ENCODE assay signal across 16 mouse cellular contexts in genomic region chr16:37516376-37516993, GRCm38 (mm10).
"Had no signal": no experiment of that assay in that cellular context is flagged by ENCODE, and none has a peak within 500 bp of the region (broad histone marks: within the 10 kb centered on the region; RNA-seq: fewer than 3 reads in every experiment).

No protein-coding gene starts in this region.

- H3K27ac ChIP-seq: neural tube, embryonic 13.5 days; neural tube, embryonic 15.5 days; stomach, embryonic 15.5 days; stomach, postnatal 0 days had no signal

- H3K9me3 ChIP-seq: neural tube, embryonic 13.5 days; neural tube, embryonic 15.5 days; stomach, embryonic 15.5 days had no signal

- H3K4me3 ChIP-seq: neural tube, embryonic 13.5 days; neural tube, embryonic 15.5 days; stomach, embryonic 15.5 days had no signal

- DNase-seq: retina, postnatal 1 day; right cerebral cortex, adult 18-20 months; right cerebral cortex, postnatal 14 days; right cerebral cortex, postnatal 25 days; right cerebral cortex, postnatal 4 days; spleen, adult 18-20 months; thymus, adult 18-20 months; thymus, adult 2 months; thymus, postnatal 14 days; thymus, postnatal 25 days; thymus, postnatal 36 days; thymus, postnatal 4 days had no signal

- H3K4me2 ChIP-seq: neural tube, embryonic 13.5 days; neural tube, embryonic 15.5 days; stomach, embryonic 15.5 days had no signal

- H3K9ac ChIP-seq: neural tube, embryonic 13.5 days; neural tube, embryonic 15.5 days; stomach, embryonic 15.5 days had no signal

- H3K27me3 ChIP-seq: neural tube, embryonic 13.5 days; neural tube, embryonic 15.5 days; stomach, embryonic 15.5 days had no signal

- H3K4me1 ChIP-seq: neural tube, embryonic 13.5 days; neural tube, embryonic 15.5 days; stomach, embryonic 15.5 days had no signal
